Mouse (Mus musculus) left cerebral cortex, postnatal 14 days (tissue): ENCODE results near the gene Il15. TPM values are rescaled to one million over a fixed set of nuclear protein-coding genes. Genes with fewer than 3 reads are reported as not detected.

Experiments used
- DNase-seq, 2 experiments: peaks; one replicate each; pipeline ENCODE4 v3.0.0; 2021 to 2022; ENCODE audit warnings: low spot score in 2 of 2, mixed read lengths in 1 of 2
- intact Hi-C: fragments of 180-260 bp; cut with DNase I; formaldehyde crosslinking; loops from one replicate; pipeline ENCODE4 v1.15.1; 2025
- long read RNA-seq, 2 experiments: library from polyadenylated mRNA; stranded (forward); transcript quantifications; one replicate each; pipeline ENCODE4 v2.0.0; 2021
- total RNA-seq, 2 experiments: library from RNA; stranded (reverse); gene quantifications; 2 replicates each; pipeline ENCODE4 v1.2.3; 2021

Gene Il15
- 1 to 10 TPM; 1.4 to 3.1 TPM for total RNA-seq
- long read RNA-seq, experiment 1 = 0 reads
- long read RNA-seq, experiment 2, partial matches to known transcripts = 0 of 2 reads
- long read RNA-seq, experiment 2, other reads (novel, unspliced or antisense) = 2 of 2 reads

DNA sequence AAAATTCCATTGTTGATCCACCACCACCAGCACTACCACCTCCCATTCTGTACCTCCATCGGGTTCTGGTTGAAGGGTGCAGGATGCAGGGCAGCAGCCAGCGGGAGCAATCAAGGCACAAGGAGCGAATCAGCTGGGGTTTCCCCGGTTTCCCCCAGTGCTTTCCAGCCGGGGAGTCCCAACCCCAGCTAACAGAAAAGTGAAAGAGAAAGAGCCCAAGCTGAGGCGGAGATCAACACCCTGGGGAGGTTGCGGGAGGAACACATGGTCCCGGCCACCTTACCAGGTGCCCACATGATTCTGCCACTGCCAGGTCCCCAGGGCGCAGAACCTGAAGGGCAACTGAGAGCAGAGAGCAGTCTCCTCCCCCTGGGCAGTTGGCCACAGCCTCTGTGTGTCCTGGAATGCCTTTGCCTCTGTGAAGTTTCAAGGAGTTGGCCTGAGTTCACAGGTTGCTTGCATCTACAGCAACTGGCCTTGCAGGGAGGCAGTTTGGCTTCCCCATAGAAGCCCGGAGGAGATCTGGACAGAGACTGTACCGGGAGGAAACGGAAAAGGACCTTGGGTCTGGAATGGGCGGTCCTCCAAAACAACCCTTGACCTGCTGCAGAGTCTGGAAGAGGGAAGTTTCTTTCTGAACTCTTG is at the start of gene Il15:
TSS of gene Il15 (minus strand) at position 537 of the 645 bp plus-strand sequence.
- peak in 1 of 2 experiments; percentile 12 for DNase-seq
- intact Hi-C loops = no loop called here

DNA sequence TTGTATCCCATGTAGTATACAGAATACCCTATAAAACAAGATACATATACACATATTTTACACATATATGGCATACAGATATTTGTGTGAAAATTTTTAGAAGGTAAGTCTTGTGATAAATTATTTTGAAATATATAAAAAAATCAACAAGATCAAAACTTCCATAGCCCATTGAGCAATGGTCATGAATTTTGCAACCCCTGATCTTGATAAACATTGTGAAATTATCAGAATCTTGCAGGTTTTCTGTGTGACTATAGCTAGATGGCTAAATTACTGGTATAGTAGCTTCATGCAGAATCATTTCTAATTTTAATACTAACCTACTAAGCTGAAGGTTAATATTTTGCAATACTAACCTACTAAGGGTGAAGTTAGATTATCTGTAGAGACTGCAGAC is 41.9 kb upstream of the Il15 start:
- intact Hi-C loops = no loop called here
- DNase-seq = no peak

DNA sequence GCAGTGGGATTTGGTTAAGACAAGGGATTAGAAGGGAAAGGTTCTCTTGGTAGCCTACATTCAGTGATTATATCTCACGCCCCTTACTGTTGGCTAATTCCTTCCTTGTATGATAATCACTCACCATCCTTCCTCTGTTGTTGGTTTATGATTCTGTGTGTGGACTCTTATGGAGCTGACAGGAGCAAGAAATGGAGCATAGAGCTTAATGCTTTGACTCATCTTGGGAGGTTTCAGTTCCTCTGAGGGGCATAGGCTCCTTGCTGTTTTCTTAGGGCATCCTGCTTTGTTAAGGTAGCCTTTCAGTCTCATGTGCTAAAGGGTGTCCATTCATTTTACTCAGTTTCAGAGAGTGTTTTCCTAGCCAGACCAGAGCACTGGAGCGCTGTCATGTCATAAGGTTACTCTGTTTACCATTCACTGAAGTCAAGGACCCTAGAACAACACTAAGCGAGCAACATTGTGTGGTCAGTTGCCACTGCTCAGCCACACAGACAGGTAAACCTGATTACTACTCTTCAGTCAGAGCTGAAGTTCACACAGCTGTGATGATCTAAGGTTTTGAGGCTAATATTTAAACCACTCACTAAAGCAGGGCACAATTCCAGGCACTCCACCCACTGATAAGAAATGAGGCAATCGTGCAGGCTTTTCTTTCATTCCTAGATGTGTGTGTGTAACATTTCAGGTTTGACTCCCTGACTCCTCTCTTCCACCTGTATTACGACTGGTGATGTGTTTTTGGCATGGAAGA is 13.7 kb upstream of the Il15 start:
- intact Hi-C loops = no loop called here
- no peak for DNase-seq

DNA sequence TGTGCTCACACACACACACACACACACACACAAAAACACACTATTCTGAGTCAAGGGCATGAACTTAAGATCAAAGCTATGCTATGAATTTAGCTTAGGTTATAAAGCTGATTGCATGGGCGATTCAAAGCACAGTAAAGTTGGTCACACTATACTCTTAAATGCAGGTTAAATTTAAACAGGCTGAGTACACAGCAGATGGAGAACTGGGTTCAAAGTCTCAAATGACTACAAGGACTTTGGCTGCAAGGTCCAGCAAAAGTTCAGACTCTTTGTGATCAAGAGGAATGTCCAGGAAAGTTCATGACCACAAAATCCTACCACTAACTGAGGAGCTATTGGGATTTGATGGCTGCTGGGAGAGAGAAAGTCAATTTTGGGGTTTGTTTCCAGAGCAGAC is 12.5 kb upstream of the Il15 start:
- intact Hi-C loops = no loop called here
- no peak for DNase-seq

DNA sequence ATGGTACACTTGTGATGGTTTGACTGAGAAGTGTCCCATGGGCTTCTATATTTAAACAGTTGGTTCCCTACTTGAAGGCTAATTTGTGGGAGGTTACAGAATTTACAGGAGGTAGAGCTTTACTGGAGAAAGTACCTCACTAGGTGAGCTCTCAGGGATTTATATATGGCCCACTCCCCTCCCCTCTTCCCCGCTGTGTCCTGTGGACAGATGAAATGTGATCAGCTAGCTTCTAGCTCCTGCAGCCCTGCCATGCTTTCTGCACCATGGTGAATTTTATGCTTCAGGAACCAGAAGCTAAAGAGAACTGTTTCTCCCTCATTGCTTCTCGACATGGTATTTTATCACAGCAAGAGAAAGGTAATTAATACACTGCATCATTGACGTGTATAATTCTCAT is 7.1 kb upstream of the Il15 start:
- DNase-seq = no peak
- intact Hi-C loops = no loop called here

DNA sequence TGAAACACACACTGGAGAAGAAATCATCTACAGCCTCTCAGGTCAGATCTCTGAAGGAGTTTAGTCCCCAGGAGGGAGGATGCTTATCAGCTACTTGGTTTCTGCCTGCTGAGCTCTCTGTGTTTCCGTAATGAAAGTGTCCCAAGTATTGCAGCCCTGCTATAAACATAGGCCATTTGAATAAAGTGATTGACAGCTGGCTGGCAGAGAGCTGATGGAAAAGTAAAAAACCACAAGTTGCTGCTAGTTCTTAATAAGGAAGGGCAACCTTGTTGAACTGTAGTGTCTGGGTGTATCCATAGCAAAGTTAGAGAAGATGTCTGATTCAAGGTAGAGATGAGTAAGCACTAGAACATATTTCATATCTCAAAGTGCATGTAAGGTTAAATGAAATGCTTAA is 4.0 kb upstream of the Il15 start:
- intact Hi-C loops = no loop called here
- DNase-seq = no peak

DNA sequence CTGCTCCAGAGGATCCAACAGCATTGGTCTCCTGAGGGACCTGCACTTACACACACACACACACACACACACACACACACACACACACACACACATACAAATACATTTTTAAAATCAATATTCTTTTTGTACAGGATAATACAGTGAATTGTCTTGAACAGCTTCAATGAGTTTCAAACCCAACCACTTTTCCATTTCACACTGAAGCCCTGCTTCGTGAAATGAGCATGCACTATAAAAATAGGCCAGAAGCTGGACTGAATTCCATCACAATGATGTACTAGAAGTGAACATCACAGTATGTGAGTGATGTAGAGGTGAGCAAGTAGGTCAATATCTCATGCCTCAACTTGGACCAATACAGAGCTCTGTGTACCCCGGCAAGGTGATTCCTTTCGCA is 1.0 kb upstream of the Il15 start:
- intact Hi-C loops = no loop called here
- DNase-seq = no peak

DNA sequence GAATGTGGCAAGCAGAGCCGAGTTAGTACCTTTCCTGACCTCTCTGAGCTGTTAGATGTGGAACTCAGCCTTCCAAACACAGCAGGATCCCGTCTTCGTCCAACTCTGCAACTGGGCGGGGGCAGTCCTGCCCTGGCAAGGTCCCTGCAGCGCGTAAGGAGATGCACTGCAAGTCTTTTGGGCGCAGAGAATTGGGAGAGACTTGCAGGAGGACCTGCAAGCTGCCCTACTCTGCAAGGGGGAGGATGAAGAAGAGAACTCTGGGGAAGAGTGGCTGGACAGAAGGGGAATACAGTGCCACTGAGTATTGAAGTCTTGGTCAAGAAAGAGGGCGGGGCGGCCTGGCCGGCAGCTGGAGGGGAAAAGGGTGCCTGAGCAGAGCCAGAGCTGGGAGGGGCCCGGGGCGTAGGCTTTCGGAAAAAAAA is 749 bp downstream of the Il15 start:
- no peak for DNase-seq
- intact Hi-C loops = no loop called here

DNA sequence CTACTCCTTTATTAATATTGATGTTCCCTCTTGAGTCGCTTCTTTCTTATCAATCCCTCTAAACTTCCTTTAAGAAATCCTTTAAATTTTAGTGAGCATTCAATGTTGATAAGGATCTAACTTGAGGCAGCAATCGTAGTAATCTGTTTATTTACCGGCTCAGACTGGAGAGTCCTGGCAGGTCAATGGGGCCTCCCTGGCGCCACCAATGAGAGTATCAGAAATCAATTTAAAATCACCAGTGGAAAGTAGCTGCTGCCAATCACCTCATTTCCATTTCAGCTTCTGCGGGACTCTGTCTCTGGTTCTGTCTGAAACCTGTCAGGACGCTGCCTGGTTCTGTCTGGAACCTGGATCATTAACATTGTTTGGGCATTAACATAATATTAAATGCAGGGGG is 1.5 kb downstream of the Il15 start:
- intact Hi-C loops = no loop called here
- DNase-seq = no peak

DNA sequence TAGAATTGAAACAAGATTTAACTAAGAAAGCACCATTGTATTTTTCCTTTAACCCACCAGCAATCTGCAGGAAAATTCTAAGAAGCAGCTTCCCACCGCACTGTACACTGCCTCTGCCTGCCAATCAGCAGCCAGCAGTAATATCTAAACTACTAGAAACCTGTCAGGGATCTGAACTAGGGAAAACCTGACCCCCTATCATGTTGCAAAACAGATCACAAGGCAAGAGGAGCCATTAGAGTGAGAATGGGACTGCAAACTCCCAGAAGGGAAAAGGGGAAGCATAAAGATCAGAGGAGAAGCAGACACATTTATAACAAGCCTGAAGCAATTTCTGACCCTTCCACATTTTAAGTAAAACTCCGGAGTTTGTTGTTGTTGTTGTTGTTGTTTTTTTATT is 2.0 kb downstream of the Il15 start:
- no peak for DNase-seq
- intact Hi-C loops = no loop called here

DNA sequence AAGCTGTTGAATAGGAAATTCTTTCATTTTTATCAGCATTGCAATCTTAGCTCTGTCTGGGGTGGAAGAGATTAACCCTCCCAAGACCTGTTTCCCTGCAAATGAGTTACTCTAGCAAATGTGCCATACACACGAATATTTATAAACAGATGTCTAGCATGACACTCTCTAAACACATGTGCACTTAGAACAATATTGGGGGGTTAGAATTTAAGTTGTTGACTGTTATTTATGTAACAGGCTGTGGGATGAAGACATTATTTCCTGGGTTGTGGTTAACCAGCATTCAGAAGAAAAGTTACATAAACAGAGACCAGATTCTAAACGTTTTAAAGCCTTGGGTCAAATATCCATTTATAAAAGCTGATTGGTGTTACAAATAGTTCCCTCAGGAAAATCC is 2.6 kb downstream of the Il15 start:
- intact Hi-C loops = no loop called here
- DNase-seq = no peak

DNA sequence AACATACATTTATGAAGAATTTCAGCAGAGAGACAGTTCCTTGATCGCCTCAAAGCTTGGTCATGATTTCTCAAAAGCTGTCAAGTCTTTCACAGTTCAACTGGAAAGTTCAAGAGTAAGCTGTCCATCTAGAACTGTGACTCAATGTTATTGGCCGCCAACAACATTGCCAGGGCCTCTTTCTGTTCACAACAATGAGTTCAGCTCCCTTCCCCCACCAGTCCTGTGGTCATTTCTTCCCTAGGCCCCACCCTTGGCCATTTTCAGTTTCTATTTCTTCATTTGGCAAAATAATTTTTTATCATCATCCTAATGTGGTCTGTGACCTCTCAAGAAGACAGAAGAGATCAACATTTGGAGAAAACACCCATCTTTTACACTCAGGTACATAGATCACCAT is 4.5 kb downstream of the Il15 start:
- intact Hi-C loops = no loop called here
- no peak for DNase-seq

DNA sequence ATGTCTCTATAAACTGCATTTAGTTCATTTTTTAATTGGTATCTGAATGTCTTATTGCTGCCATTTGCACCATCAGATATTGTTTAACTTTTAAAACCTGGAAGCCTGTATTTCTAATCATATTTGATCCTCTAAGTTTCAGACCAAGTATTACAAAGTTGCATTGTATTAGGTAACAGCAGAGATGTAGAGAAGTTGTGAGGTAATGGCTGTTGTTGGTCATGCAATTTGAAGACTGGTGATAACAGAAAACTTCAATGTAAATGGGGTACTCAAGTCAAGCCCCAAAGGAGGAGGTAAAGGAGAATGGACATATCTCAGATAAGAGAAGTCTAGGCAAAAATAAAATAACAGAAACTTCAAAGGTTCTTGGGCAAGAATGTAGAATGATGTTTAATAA is 11.8 kb downstream of the Il15 start:
- DNase-seq = no peak
- intact Hi-C loops = no loop called here

DNA sequence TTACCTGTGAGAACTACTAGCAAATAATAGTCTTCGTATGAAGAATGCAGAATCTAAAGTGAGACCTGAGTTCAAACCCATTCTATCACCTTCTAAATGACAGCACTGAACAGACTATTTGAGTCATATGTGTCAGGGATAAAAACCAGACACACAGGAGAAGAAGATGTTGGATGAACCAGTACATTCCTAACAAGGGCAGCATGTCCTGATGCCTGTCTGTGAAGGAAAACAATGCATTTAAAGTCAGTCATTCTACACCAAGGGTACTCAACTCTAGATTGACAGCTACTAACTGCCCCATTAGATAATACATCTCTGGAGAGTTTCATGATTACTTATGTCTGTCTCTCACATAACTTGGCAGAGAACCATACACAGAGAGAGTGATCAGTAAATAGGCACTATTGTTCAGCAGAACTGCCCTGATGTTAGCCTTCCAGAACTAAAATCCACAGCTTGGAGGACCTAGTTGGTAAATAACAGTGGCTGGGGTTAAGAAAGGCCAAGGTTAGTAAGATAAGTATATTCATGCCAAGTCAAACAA is 14.6 kb downstream of the Il15 start:
- intact Hi-C loops = no loop called here
- DNase-seq = no peak

DNA sequence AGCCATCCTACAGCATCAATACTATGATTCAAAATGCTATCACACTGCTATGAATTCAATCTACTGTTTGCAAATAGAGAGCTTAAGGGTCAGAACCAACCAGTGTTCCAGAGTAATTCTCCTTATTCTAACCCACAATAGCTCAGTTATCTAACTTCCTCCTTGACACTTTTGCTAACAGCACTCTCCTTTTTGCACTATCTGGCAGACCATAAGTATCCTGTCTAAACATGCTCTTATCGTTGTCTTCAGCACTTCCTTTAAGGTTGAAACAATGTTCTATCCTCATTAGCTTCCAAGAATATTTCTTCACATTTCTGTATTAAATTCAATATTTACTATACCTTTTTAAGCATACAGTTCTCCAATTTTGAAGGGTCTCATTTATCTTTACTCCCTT is 15.4 kb downstream of the Il15 start:
- intact Hi-C loops = no loop called here
- no peak for DNase-seq

DNA sequence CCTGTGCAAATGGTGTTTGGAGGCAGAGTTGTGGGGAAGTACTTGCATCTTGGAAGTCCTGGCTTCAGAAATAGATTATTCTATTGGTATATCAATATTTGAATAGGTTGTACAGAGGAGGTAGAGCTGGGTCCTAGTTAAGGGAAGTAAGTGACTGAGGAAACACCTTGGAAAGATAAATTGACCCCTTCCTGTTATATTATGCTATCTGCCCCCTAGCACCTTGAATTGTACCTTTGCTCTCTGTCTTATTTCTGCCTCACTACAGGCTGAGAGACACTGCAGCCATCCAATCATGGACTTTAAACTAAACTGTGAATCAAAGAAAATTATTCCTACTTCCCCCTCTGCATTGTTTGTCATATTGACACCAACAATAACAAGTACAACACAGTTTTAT is 17.2 kb downstream of the Il15 start:
- DNase-seq = no peak
- intact Hi-C loops = no loop called here

DNA sequence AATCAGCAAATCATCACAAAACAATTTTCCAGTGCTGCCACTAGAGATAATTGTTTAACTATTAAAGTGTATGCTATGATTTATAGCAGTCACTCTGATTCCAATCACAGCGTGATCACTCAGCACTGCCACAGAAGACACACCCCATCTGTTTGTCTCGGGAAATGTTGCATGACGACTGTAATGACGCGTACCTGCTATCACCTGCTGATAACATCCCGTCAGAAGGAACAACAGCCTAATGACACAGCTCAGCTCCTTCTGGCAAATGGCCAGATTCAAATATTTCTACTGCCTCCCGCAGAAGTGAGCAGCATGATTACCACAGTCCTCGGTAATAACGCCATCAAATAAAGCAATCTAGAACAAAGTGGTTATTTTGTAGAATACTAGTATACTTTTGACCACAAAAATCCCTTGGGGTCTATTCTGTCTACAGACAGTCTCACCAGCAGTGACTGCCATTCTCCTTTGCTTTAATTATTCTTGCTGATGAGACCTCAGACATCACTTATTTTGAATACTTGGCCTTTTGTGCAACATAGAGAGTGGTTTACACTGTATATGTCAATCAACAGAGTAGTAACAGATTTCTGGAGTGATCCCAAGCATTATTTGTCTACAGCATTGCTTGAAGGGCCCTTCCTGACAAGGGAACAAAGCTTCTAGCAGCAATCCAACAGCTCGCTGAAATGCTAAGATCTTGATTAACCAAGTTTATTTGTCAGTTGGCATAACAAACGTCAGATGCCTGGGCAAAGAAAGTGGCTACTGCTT is 18.4 kb downstream of the Il15 start:
- no peak for DNase-seq
- intact Hi-C loops = no loop called here

DNA sequence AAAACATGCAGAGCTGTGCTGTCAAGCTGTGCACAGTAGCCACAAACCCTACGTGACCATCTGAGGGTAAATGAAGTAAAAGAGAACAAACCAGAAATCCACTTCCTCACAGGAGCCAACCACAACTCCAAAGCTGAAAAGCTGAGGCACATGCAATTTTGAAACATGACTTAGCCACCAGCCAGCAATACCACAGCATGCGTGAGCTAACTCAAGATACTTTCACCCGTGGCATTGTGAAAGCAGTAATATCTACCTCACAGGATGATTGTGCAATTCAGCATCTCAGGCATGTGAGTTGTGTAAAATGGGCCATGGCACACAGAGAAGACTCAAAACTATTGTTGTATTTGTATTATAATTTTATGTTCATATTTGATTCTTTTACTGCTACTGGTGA is 19.7 kb downstream of the Il15 start:
- no peak for DNase-seq
- intact Hi-C loops = no loop called here

DNA sequence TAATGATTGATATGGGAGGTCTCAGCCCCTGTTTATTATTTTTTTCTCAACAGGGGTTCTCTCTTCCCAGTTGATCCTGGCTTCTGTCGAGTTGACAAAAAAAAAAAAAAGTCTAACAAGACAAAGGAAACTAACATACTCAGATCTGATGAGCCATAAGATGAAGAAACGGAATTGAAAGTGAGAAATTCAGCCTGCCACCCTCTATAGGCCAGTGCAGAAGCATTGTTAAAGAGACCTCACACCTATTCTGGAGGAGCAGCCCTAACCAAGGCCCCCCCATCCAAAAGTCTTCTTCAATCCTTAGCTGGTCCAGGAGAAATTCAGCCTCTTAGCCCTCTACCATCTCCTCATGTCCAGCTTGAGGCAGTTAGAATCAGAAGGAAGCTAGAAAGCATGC is 20.7 kb downstream of the Il15 start:
- DNase-seq = no peak
- intact Hi-C loops = no loop called here

DNA sequence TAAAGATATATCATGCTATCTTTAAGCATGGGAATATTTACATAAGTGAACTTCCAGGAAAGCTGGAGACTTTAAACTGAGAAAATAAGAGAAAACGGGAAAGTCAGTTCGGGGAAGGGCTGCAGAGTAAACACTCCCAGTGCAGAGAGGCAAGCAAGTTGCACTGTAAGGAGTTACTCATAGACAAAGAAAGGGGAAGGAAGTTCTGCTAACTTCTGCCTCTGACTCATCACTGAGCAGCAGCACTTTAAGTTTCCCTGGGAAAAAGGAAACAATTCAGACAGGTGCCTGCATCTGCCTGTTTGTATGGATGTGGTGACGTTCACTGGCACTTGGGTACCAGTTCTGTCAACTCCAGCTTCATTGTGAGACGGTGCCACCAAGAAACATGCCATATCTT is 28.6 kb downstream of the Il15 start:
- intact Hi-C loops = no loop called here
- no peak for DNase-seq
